Mouse (Mus musculus): ENCODE data around the gene Rcbtb2.

The Rcbtb2 gene

GRCm38 (mm10) chr14:73161303-73161702 is 38.5 kb downstream of the Rcbtb2 start:
- no peak for DNase-seq

- no peak for DNase-seq
Observed at GRCm38 (mm10) chr14:73162192-73162800, 39.5 kb downstream of the Rcbtb2 start.

- DNase-seq = no peak
Observed at GRCm38 (mm10) chr14:73163363-73163998, 40.6 kb downstream of the Rcbtb2 start.

GRCm38 (mm10) chr14:73165136-73165535 is 42.3 kb downstream of the Rcbtb2 start:
- no peak for DNase-seq

- DNase-seq = no peak
Observed at GRCm38 (mm10) chr14:73168605-73169004, 45.8 kb downstream of the Rcbtb2 start.

- no peak for DNase-seq
Observed at GRCm38 (mm10) chr14:73169926-73170844, 47.3 kb downstream of the Rcbtb2 start.

- DNase-seq = no peak
Observed at GRCm38 (mm10) chr14:73172196-73173011, 49.6 kb downstream of the Rcbtb2 start.

GRCm38 (mm10) chr14:73173662-73174061 is 50.8 kb downstream of the Rcbtb2 start:
- no peak for DNase-seq

- no peak for DNase-seq
Observed at GRCm38 (mm10) chr14:73174091-73174995, 51.5 kb downstream of the Rcbtb2 start.

GRCm38 (mm10) chr14:73175031-73175430 is 52.2 kb downstream of the Rcbtb2 start:
- DNase-seq = no peak

- peak; percentile 27 to 54 for DNase-seq
Observed at GRCm38 (mm10) chr14:73175814-73176213, 53.0 kb downstream of the Rcbtb2 start.

- no peak for DNase-seq
Observed at GRCm38 (mm10) chr14:73176266-73176665, 53.4 kb downstream of the Rcbtb2 start.

- DNase-seq = no peak
Observed at GRCm38 (mm10) chr14:73177961-73178360, 55.1 kb downstream of the Rcbtb2 start.

- no peak for DNase-seq
Observed at GRCm38 (mm10) chr14:73179221-73179681, 56.4 kb downstream of the Rcbtb2 start.

- DNase-seq = no peak
Observed at GRCm38 (mm10) chr14:73180671-73181070, 57.8 kb downstream of the Rcbtb2 start.

- DNase-seq = no peak
Observed at GRCm38 (mm10) chr14:73181144-73181543, 58.3 kb downstream of the Rcbtb2 start.

GRCm38 (mm10) chr14:73186875-73187274 is 64.0 kb downstream of the Rcbtb2 start:
- no peak for DNase-seq

- no peak for DNase-seq
Observed at GRCm38 (mm10) chr14:73199058-73199457, 76.2 kb downstream of the Rcbtb2 start.

GRCm38 (mm10) chr14:73201447-73201846 is 78.6 kb downstream of the Rcbtb2 start:
- DNase-seq = no peak

GRCm38 (mm10) chr14:73204016-73204415 is 81.2 kb downstream of the Rcbtb2 start:
- no peak for DNase-seq

- DNase-seq = no peak
Observed at GRCm38 (mm10) chr14:73209262-73209661, 86.4 kb downstream of the Rcbtb2 start.
